Mouse (Mus musculus): ENCODE measurements around the gene Apoh. TPM values are rescaled to one million over a fixed set of nuclear protein-coding genes. Genes with fewer than 3 reads are reported as not detected.

Gene Apoh
- total and polyA plus RNA-seq, 2 experiments from 2014 or later = 0.56 TPM; not detected in 1

DNA sequence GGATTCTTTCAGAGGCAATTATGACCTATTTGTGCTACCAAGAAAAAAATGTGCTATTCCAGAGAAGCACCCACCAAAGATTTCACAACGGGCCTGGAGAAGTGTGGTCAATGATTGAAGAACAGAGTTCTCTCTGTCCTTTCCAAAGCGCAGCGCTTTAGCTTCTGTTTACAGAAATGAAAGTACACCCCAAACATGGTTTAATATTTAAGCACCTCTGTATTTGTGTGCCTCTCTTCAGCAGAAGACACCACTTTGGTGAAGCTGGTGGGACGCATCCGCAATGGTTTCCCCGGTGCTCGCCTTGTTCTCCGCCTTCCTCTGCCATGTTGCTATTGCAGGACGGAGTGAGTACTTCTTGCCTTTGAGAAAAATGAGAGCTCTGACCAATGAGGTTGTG, 51.9 kb downstream of the Apoh start:
- H3K27me3 ChIP-seq (ENCODE audit: insufficient read depth, low read length) = no peaks in the 10 kb centered on the region
- H3K9me3 ChIP-seq (ENCODE audit: low read length) = no peaks in the 10 kb centered on the region
- no peak for TF ChIP-seq CTCF (IDR thresholded peaks at IDR 0.05; ENCODE audit: low read depth)
- no peaks in the 10 kb centered on the region for H3K4me1 ChIP-seq (ENCODE audit: insufficient read depth, low read length)
- WGBS = 96% methylated on average over 9 of the region's 9 CpGs
- no peak for DNase-seq (ENCODE audit: low spot score)
- no peak overlapping the region for H3K9ac ChIP-seq (replicated peaks; ENCODE audit: low read length)
- no peak overlapping the region for H3K27ac ChIP-seq
- H3K4me2 ChIP-seq (ENCODE audit: low read depth, low read length) = no peak overlapping the region
- no peak for ATAC-seq
- H3K36me3 ChIP-seq (ENCODE audit: insufficient read depth, low read length) = no peaks in the 10 kb centered on the region
- no peak overlapping the region for H3K4me3 ChIP-seq (ENCODE audit: low read length)

DNA sequence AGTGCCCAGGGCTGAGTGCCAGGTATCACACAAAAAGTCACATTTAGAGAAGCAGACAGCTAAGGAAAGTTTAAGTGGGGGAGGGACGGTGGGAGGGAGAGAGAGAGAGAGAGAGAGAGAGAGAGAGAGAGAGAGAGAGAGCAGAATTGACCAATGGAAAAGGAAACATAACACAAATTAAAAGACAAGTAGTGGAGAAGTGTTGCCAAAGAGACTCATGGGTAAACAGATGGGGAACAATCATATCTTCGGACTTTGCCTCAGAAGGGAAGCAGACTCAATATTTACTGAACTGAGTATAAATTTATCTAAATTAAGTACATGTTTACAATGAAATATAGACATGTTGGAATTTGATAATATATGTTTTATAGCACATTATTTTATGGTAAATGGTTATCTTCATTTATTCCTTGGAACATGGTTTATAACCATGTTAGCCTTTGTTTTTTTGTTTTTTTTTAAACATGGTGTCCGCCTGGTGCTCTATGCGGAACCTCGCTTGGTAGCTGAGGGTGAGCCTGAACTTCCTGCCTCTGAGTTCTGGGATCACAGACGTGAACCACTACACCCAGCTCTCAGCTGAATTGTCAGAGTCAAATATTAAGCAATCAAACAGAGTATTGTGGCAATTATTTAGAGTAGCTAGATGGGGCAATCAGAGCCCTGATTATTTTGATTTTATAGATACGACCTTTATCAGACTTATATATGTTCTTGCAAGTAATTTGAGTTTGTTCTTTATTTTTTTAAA, 53.1 kb downstream of the Apoh start:
- Histone ChIP-seq H3K9me3 (ENCODE audit: low read length) (no peaks in the 10 kb centered on the region), H3K27me3 (ENCODE audit: insufficient read depth, low read length) (no peaks in the 10 kb centered on the region), H3K36me3 (ENCODE audit: insufficient read depth, low read length) (no peaks in the 10 kb centered on the region), H3K4me2 (ENCODE audit: low read depth, low read length) (no peak overlapping the region), H3K27ac (no peak overlapping the region), H3K4me1 (ENCODE audit: insufficient read depth, low read length) (no peaks in the 10 kb centered on the region), H3K9ac (replicated peaks; ENCODE audit: low read length) (no peak overlapping the region), H3K4me3 (ENCODE audit: low read length) (no peak overlapping the region)
- 88% methylated on average over 7 of the region's 7 CpGs for WGBS
- DNase-seq (ENCODE audit: low spot score) (no peak), ATAC-seq (no peak)
- TF ChIP-seq CTCF (IDR thresholded peaks at IDR 0.05; ENCODE audit: low read depth) = no peak

DNA sequence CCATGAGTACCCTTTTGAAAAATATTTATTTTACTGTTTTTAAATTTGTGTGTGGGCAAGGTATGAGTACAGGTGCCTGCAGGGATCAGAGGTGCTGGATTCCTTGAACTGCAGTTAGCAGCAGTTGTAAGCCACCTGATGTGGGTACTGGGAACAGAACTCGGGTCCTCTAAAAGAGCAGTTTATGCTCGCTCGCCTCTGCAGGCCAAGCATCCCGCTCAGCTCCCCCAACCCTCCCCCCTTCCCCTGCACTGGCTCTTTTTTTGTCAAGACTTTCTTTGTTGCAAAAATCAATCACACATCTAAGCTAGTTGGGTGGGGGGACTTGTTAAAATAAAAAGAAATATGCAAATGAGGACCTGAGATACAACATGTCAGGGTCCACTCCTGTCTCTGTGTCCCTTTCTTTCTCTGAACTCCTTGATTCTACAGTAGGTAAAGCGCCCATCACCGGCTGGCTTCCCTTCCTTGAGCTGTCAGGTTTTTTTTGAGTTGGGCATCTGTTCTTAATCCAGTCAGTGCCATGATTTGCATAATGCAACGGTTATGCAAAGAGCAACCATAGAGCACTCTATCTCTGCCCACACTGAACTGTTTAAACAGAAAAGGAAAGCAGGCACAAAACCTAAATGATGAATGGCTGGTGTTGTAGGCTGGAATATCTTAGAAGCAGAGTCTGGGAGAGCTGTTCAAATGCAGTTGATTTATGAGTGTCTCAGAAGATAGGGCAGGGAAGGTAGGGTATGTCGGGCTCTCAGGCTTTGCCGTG, 66.9 kb downstream of the Apoh start:
- H3K9ac ChIP-seq (replicated peaks; ENCODE audit: low read length) = no peak overlapping the region
- WGBS = 40% methylated on average over 7 of the region's 9 CpGs
- H3K36me3 ChIP-seq (ENCODE audit: insufficient read depth, low read length) = no peaks in the 10 kb centered on the region
- H3K4me1 ChIP-seq (ENCODE audit: insufficient read depth, low read length) = no peaks in the 10 kb centered on the region
- no peak overlapping the region for H3K27ac ChIP-seq
- no peak for TF ChIP-seq CTCF (IDR thresholded peaks at IDR 0.05; ENCODE audit: low read depth)
- H3K4me2 ChIP-seq (ENCODE audit: low read depth, low read length) = no peak overlapping the region
- H3K27me3 ChIP-seq (ENCODE audit: insufficient read depth, low read length) = no peaks in the 10 kb centered on the region
- H3K9me3 ChIP-seq (ENCODE audit: low read length) = no peaks in the 10 kb centered on the region
- ATAC-seq (no peak), DNase-seq (ENCODE audit: low spot score) (peak; percentile 34)
- H3K4me3 ChIP-seq (ENCODE audit: low read length) = no peak overlapping the region

DNA sequence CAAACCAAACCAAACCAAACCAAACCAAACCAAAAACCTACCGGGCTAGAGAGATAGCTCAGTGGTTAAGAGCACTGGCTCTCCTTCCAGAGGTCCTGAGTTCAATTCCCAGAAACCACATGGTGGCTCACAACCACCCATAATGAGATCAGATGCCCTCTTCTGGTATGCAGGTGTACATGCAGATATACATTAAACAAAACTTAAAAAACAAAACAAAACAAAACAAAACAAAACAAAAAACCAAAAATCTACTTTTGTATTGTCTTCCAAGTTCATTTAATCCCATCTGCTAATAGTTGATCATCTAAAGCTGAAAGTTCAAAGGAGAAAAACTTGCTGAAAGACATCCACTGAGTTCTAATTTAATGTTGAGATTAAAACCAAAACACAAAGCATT, 73.2 kb downstream of the Apoh start:
- Histone ChIP-seq H3K36me3 (ENCODE audit: insufficient read depth, low read length) (no peaks in the 10 kb centered on the region), H3K4me2 (ENCODE audit: low read depth, low read length) (no peak overlapping the region), H3K27ac (no peak overlapping the region), H3K4me3 (ENCODE audit: low read length) (no peak overlapping the region), H3K9ac (replicated peaks; ENCODE audit: low read length) (no peak overlapping the region), H3K9me3 (ENCODE audit: low read length) (no peaks in the 10 kb centered on the region), H3K4me1 (ENCODE audit: insufficient read depth, low read length) (no peaks in the 10 kb centered on the region), H3K27me3 (ENCODE audit: insufficient read depth, low read length) (no peaks in the 10 kb centered on the region)
- no peak for DNase-seq (ENCODE audit: low spot score)
- WGBS = 97% methylated on average over 1 of the region's 1 CpGs
- no peak for ATAC-seq
- TF ChIP-seq CTCF (IDR thresholded peaks at IDR 0.05; ENCODE audit: low read depth) = 0 out of 2 replicates have a peak, but pooled peaks have one; percentile 17

DNA sequence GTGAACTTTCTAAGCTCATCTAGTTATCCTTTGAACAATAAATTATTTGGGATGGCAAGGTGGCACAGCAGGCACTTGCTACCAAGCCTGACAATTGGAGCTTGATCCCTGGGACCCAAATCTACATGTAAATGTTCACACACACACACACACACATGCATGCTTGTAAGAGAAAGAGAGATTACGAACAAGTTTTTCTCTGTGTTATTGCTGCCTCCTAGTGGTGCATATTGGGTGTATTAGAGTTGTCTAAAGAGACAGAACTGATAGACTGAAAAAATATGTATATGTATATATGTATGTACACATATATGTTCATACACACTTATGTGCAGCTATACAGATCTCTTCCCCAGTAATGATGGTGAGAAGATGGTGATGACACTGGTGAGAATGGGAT, 75.4 kb downstream of the Apoh start:
- WGBS = 14% methylated on average over 1 of the region's 1 CpGs
- peak; percentile 47; the same call in 1 of the 2 replicates for ATAC-seq
- Histone ChIP-seq H3K9me3 (ENCODE audit: low read length) (no peaks in the 10 kb centered on the region), H3K4me3 (ENCODE audit: low read length) (no peak overlapping the region), H3K27me3 (ENCODE audit: insufficient read depth, low read length) (no peaks in the 10 kb centered on the region), H3K36me3 (ENCODE audit: insufficient read depth, low read length) (no peaks in the 10 kb centered on the region), H3K4me1 (ENCODE audit: insufficient read depth, low read length) (no peaks in the 10 kb centered on the region), H3K9ac (replicated peaks; ENCODE audit: low read length) (no peak overlapping the region), H3K4me2 (ENCODE audit: low read depth, low read length) (no peak overlapping the region), H3K27ac (no peak overlapping the region)
- DNase-seq (ENCODE audit: low spot score) = peak; percentile 88
- TF ChIP-seq CTCF (IDR thresholded peaks at IDR 0.05; ENCODE audit: low read depth) = peak; percentile 76

DNA sequence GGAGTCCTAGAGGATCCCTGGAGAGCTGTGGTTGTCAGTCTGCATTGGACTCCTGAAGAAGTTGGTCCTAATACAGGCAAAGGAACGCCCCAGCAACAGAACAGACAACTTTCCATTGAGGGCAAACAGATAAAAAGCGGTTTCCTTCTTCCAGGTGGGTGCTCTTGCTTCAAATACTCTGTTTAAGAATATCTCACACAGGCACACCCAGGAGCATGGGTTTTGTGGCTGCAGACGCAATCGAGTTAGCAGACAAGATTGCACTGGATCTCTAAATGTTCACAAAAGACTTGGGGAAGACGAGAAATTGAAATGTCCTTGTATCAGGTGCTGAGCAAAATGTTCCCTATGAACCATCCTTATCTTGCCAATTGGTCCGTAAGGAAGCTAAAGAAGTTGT, 76.1 kb downstream of the Apoh start:
- no peak for ATAC-seq

More for the DNA sequence above, 76.1 kb downstream of the Apoh start:
- H3K4me3 ChIP-seq (ENCODE audit: low read length) = no peak overlapping the region
- DNase-seq (ENCODE audit: low spot score) = no peak
- TF ChIP-seq CTCF (IDR thresholded peaks at IDR 0.05; ENCODE audit: low read depth) = no peak
- H3K36me3 ChIP-seq (ENCODE audit: insufficient read depth, low read length) = no peaks in the 10 kb centered on the region
- 0 out of 2 replicates have a peak, but pooled peaks cover 6% of the 10 kb centered on the region for H3K4me1 ChIP-seq (ENCODE audit: insufficient read depth, low read length)
- no peaks in the 10 kb centered on the region for H3K27me3 ChIP-seq (ENCODE audit: insufficient read depth, low read length)
- H3K9ac ChIP-seq (replicated peaks; ENCODE audit: low read length) = no peak overlapping the region
- WGBS = 90% methylated on average over 6 of the region's 6 CpGs
- no peaks in the 10 kb centered on the region for H3K9me3 ChIP-seq (ENCODE audit: low read length)
- no peak overlapping the region for H3K4me2 ChIP-seq (ENCODE audit: low read depth, low read length)
- H3K27ac ChIP-seq = no peak overlapping the region

Data from hindbrain, postnatal 0 days (tissue).